Mouse (Mus musculus): ENCODE data around the gene Tbck.

Tbck gene

DNA sequence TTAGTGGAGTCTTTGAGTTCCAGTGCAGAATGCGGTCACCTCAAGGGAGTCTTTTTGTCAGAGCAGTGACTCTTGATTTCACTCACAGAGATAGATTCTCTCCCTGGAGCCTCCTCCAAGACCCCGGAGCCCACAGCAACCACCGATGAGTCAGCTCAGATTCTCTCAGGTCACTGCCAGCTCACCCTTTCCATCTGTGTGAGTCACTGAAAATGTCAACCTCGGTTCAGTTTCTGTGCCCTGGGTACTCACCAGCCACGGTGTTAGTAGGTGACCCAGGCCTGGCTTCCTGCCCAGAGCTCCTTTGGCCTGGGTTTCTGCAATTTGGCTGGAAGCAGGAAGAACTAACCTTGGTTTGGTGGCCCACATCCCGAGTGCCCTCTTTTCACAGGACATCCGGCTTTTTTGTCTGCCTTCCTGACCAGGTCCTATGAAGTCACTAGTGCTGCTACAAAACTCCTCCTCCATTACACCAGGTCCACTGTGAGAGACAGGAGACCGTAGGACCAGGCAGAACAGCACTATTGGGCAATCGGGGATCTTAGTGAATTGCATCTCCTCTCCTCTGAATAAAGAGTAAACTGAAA, 187.5 kb downstream of the Tbck start:
- DNase-seq: peak; percentile 83

DNA sequence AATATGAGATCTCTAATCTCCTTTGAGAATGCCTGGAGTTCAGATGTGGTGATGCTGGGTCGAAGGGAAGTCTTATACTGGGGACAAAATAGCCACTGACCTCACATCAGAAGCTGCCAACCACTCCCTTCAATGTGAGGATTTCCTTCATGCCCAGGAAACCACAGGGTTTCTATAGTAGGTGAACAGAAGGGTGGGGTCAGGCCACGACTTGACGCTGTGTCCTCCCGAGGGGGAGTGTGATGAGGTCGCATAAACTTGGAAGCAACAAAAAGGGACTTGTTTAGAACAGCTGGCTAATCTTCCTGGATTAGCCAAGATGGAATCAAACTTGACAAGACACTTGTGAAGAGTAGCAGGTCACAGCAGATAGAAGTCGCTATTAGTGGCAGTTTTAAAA, 189.3 kb downstream of the Tbck start:
- DNase-seq: no peak

DNA sequence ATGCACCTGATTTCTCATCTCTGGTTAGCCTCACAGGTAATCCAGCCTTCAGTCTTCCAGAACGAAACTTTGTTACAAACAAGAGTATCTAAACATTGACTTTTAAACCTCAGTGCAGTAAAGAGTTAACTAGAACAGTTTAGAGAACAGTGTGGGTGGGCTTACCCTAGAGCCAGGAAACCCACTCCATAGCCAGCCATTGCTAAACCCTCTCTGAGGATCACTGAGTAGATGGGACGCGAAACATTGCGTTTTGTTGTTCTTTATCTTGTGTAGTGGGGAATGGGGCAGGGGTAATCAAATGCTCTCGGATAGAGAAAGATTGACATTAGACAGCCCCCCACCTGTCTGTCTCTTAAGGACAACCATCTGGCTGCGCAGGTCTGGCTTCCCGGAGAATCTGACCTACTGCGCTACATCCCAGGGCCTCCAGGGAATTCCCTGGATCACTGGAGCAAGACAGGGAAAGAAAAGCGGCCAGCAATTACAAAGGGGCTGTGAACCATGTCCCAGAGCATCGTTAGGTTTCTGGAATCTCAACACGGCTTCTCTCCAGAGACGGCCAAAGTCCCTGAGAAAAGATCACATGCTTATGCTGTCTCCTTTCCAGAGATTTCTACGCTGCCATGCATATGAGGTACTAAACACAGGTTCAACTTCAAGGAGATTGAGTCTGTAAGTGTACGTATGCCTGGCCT, 192.2 kb downstream of the Tbck start:
- peak; percentile 81 for DNase-seq

DNA sequence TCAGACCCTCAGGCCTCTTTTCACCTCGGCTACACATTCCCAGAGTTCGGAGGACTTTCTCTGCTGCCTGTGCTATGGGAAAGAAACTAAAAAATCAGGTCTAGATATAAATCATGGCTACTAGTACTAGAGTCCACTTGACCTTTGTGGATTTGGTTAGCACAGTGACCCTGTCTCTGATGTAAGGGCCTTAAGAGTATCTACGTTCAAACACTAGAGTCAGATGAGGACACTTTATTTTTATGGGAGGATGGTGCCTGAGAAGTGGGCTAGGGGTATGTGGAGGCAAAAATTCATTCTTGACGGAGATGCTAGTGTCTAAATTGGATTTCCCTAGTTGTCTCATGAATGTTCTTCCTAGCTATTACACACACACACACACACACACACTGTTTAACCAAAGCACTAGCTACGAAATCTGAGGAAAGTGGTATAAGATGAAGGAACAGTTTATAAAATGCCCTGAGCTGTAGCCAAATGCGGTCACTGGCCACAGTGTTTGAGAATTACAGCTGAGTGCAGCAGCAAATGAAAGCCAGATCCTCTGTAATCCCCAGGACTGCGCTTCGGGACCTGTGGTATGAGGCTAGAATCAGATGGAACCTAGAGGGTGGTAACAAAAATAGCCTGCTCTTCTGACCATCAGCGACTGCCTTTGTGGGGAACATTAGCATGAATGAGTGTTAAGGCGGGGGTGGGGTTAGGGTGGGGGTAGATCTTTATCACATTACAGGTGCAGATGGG, 193.2 kb downstream of the Tbck start:
- DNase-seq: no peak

DNA sequence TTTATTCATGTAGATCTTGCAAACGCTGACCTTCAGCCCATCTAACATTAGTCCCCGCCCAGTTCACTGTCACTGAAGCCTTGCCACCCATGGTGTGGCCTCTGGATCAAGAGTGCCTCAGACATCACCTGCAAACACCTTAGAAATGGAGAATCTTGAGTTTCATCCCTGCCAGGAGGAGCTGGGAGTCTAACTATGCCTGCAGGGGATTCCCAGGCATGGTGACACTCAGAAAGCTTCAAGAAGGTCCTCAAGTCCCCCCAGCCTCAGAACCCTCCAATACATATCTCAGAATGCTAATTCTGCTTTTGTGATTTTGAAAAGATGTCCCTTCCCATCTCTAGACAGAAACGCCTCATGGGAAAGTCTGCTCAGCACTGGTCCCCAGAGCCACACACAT, 196.4 kb downstream of the Tbck start:
- no peak for DNase-seq

DNA sequence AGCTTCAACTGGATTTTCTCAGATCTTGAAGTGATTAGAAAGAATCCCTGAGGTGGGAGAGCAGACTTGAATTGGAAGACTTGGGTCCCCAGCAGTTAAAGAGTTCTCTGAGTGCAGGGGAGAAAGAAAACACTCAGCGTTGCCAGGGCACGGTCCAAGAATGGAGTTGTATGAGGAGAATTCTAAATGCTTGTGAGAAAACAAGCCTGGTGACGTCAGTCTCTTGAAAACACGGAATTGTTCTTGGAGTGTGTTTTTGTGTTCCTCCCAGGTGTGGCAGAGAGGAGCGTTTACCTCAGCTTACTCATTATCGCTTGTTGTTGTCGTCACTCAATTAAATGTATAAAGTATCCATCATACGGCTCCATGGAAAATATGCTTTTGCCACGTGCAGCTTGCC, 196.9 kb downstream of the Tbck start:
- DNase-seq: no peak

DNA sequence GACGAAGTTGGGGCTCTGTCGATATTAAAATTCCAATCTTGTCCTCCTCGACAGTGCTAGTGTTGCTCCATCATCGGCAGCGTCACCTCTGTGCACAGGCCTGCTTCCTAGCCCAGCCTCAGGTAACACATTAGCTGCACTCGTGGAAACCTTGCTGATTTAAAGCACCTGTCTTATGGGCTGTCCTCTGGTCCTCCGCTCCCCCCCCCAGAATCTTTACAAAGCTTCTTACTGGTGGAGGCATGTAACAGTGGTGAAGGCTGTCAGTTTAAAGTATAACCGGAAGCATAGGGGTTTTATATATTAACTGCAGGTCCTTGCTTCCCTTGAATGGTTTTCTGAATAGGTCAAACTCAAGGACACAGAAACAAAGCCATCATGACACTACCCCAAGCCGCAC, 199.3 kb downstream of the Tbck start:
- peak; percentile 54 for DNase-seq

DNA sequence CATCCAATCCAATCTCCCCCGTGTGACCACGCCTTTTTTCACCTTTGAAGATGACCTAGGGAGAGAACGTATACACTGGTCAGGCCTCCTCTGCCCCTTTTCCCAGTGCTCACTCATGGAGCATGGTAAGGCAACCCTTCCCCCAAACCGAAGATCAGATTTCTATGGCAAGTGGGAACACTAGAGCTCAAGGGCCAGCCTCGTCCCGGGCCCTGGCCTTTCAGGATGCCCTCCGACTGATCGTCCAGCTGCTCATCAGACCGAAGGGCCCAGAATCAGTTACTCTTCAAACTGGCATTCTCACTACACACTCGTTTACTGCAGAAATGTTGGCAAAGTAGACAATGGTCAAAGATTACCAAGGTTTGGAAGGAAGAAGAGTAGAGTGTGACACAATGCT, 200.5 kb downstream of the Tbck start:
- DNase-seq: peak; percentile 77

DNA sequence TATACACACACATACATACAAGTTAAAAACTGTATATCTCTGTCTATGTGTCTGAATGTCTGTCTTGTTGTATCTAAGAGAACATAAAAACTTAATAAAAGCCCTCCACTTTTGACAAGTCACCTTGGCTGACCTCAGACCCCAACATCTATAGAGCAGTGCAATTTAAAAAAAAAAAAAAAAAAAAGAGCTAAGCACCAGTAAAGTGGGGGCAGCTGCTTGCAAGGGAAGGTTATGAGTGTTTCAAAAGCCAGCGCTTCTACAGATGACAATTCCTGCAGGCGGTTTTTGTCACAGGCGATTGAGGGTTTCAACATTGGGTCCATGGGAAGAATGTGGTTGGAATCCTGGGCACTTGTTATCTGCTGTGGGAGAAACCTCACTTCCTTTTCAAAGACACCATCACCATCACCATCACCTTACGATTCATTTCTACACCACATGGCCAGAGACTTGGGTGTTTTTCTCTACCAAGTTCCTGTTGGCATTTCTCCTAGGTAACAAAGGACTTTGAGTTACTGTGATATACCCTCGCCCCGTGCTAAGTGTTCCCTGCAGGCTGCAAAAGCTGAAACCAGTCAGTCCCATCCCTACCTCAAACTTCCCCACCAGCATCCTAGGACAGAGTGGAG, 202.6 kb downstream of the Tbck start:
- no peak for DNase-seq

DNA sequence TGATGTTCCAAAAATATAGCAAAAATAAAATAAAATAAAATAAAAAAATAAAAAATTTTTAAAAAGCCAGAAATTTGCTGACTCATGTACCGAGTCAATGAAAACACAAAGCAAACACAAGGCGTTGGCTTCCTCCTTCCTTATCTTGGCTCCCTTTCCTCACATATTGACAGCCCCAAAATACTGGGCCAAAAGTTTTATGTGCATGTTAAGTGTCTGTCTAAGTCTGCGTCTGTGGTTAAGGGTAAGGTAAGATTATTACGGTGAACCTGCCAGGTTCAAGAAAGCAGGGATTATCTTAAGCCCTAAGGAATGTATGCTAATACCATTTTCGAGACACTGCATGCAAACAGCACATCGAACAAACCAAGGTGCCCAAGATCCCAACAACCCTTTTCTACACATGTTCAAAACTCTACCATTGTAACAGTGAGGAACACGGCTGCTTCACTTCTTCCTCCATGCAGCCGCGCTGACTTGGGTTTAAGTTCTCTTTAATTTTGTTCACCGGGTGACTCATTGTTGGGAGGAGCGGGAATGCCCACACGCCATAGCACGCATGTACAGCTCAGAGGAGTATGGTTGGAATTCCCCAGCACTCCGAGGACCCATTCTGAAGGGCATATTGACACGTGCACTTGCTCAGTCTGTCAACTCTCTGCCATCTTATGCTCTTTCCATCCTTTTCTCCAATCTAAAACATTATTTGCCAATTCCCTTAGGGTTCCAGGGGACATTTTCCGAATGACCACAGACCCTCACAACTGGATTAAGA, 203.3 kb downstream of the Tbck start:
- no peak for DNase-seq
